Mouse (Mus musculus) left cerebral cortex, adult 9 months (tissue): ENCODE data around the gene Fam117a.

ENCODE experiments used
- DNase-seq, 2 experiments: peaks; one replicate each; pipeline ENCODE4 v3.0.0; 2022; ENCODE audit warnings: low spot score in 2 of 2

The Fam117a gene

GRCm38 (mm10) chr11:95336568-95337128 is at the start of gene Fam117a:
Gene Fam117a (plus strand): TSS chr11:95337018.
- DNase-seq: peak; percentile 66 to 67

- DNase-seq: no peak
Observed at GRCm38 (mm10) chr11:95291998-95292397, 44.8 kb upstream of the Fam117a start.

- DNase-seq: no peak
Observed at GRCm38 (mm10) chr11:95293017-95293624, 43.7 kb upstream of the Fam117a start.

- no peak for DNase-seq
Observed at GRCm38 (mm10) chr11:95295736-95296135, 41.1 kb upstream of the Fam117a start.

- no peak for DNase-seq
Observed at GRCm38 (mm10) chr11:95298146-95298545, 38.7 kb upstream of the Fam117a start.

- DNase-seq: no peak
Observed at GRCm38 (mm10) chr11:95299886-95300285, 36.9 kb upstream of the Fam117a start.

GRCm38 (mm10) chr11:95301772-95302171 is 35.0 kb upstream of the Fam117a start:
- DNase-seq: no peak

GRCm38 (mm10) chr11:95305600-95305999 is 31.2 kb upstream of the Fam117a start:
- DNase-seq: no peak

- DNase-seq: no peak
Observed at GRCm38 (mm10) chr11:95307526-95307925, 29.3 kb upstream of the Fam117a start.

GRCm38 (mm10) chr11:95309510-95310006 is 27.3 kb upstream of the Fam117a start:
- peak; percentile 97 to 99 for DNase-seq

- peak; percentile 99 for DNase-seq
Observed at GRCm38 (mm10) chr11:95310007-95310647, 26.7 kb upstream of the Fam117a start, which contains the start of gene Kat7. Gene Kat7 (minus strand): TSS chr11:95310246.

- no peak for DNase-seq
Observed at GRCm38 (mm10) chr11:95310648-95311424, 26.0 kb upstream of the Fam117a start.

- no peak for DNase-seq
Observed at GRCm38 (mm10) chr11:95311425-95311807, 25.4 kb upstream of the Fam117a start.

GRCm38 (mm10) chr11:95315215-95315955 is 21.4 kb upstream of the Fam117a start:
- no peak for DNase-seq

GRCm38 (mm10) chr11:95318116-95318515 is 18.7 kb upstream of the Fam117a start:
- no peak for DNase-seq

GRCm38 (mm10) chr11:95319506-95319905 is 17.3 kb upstream of the Fam117a start:
- no peak for DNase-seq

GRCm38 (mm10) chr11:95320010-95320409 is 16.8 kb upstream of the Fam117a start:
- no peak for DNase-seq

GRCm38 (mm10) chr11:95324181-95324580 is 12.6 kb upstream of the Fam117a start:
- no peak for DNase-seq

- no peak for DNase-seq
Observed at GRCm38 (mm10) chr11:95325832-95326231, 11.0 kb upstream of the Fam117a start.

- no peak for DNase-seq
Observed at GRCm38 (mm10) chr11:95326243-95326642, 10.6 kb upstream of the Fam117a start.

- DNase-seq: no peak
Observed at GRCm38 (mm10) chr11:95328629-95329028, 8.2 kb upstream of the Fam117a start.
